Mouse (Mus musculus) forebrain, postnatal 0 days (tissue): Measurements from ENCODE around the gene Mlycd. TPM values are rescaled to one million over a fixed set of nuclear protein-coding genes. Genes with fewer than 3 reads are reported as not detected.

Experiments
- ATAC-seq: fragments of 200-750 bp; cut with Nextera tagmentation; 2 replicates; pipeline ENCODE4 v1.8.0; 2017; ENCODE audit warnings: mild to moderate bottlenecking, moderate library complexity
- DNase-seq: peaks from one replicate; pipeline ENCODE4 v3.0.0-alpha.2; 2015
- H3K27ac ChIP-seq: fragments of 300-500 bp; sonication (generic); 2 replicates; pipeline ENCODE4 v1.5.1; 2014; ENCODE audit warnings: low read depth, mild to moderate bottlenecking, antibody characterized with exemption, low read length, moderate library complexity, mixed read lengths
- H3K27me3 ChIP-seq: fragments of 300-500 bp; sonication (generic); 2 replicates; pipeline ENCODE4 v1.6.1; 2014; ENCODE audit warnings: mild to moderate bottlenecking, low read length, mixed read lengths; ENCODE audit not compliant: insufficient read depth
- H3K36me3 ChIP-seq: fragments of 300-500 bp; sonication (generic); 2 replicates; pipeline ENCODE4 v1.6.1; 2014; ENCODE audit warnings: mild to moderate bottlenecking, moderate library complexity; ENCODE audit not compliant: insufficient read depth
- H3K4me1 ChIP-seq: fragments of 300-500 bp; sonication (generic); 2 replicates; pipeline ENCODE4 v1.6.1; 2014; ENCODE audit warnings: antibody characterized with exemption; ENCODE audit not compliant: insufficient read depth
- H3K4me2 ChIP-seq: fragments of 300-500 bp; sonication (generic); 2 replicates; pipeline ENCODE4 v1.6.1; 2014; ENCODE audit warnings: low read depth, mild to moderate bottlenecking, moderate library complexity
- H3K4me3 ChIP-seq: fragments of 300-500 bp; sonication (generic); 2 replicates; pipeline ENCODE4 v1.5.1; 2014; ENCODE audit warnings: low read depth, low read length, mixed read lengths
- H3K9ac ChIP-seq: fragments of 300-500 bp; sonication (generic); 2 replicates; pipeline ENCODE4 v1.6.1; 2014; ENCODE audit warnings: mild to moderate bottlenecking
- H3K9me3 ChIP-seq: fragments of 300-500 bp; sonication (generic); 2 replicates; pipeline ENCODE4 v1.6.1; 2016; ENCODE audit warnings: low read length
- CTCF ChIP-seq: sonication (generic); IDR thresholded peaks from 2 replicates; pipeline ENCODE4 v1.5.1; 2016; ENCODE audit warnings: antibody characterized with exemption, control low read depth, low read depth
- WGBS: fragments of 180-500 bp; shearing (Covaris S2); extraction: QIAGEN DNeasy Blood & Tissue Kit; methylation state at CpG from one replicate; pipeline ENCODE4 v1.1.7; 2014; 5-methylcytosine and 5-hydroxymethylcytosine counted together
- polyA plus RNA-seq: library from polyadenylated mRNA; unstranded; fragments of >200 nt; fragmentation: Nextera tagmentation; extraction: Ambion mirVana; gene quantifications from 2 replicates; pipeline ENCODE4 v1.2.1, GENCODE M21; 2015
- total RNA-seq: library from RNA; depleted of rRNA; stranded (reverse); fragments of >200 nt; gene quantifications from 2 replicates; pipeline ENCODE4 v1.2.3, GENCODE M21; 2014

The Mlycd gene
- total and polyA plus RNA-seq, 2 experiments from 2014 or later = 21.3 to 27.6 TPM

DNA sequence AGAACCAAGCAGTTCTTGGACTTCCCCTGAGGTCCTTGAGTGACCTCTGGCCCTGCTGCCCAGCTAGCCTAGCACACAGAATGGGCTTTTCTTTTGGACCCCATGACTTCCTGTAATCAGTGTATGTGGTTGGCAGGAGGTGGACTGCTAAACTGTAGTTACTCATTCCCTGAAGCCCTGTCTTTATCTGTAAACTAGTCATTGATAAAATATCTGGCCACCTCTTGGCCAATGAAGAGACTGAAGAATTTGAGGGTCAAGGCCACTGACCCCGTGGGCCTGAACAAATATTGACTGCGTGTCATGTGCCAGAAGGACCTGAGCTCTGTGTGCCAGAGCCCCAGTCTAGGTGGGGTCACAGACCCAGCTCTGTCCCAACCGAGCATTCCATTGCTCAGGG lies 37.7 kb downstream of the Mlycd start:
- Histone ChIP-seq H3K9me3 (no peaks in the 10 kb centered on the region), H3K4me3 (no peak overlapping the region), H3K36me3 (no peaks in the 10 kb centered on the region), H3K4me1 (no peaks in the 10 kb centered on the region), H3K4me2 (no peak overlapping the region), H3K9ac (no peak overlapping the region), H3K27ac (no peak overlapping the region), H3K27me3 (no peaks in the 10 kb centered on the region)
- WGBS = 48% methylated on average over 3 of the region's 3 CpGs
- DNase-seq (no peak), ATAC-seq (no peak)
- no peak for TF ChIP-seq CTCF

DNA sequence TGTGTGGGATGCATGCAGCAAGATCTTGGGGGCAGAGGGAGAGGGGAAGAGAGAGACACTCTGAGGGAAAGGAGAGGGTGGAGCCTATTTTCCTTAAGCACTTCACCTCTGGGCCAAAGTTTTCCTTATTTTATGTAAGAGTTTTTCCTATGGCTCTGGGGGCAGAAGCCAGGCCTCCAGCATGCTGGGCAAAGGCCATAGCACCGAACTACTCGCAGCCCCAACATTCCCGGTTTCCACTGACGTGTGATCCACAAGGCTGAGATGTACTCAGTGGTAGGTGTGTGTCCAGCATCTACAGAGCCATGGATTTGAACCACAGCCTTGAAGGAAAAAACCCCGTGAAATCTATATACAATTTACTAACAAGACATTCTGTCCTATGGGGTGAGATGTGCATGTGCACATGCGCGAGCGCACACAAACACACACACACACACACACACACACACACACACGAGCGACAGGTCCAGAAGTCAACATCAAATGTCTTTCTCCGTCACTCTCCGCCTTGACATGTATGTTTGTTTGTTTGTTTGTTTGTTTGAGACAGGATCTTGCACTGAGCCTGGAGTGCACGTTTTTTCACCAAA lies 39.0 kb downstream of the Mlycd start, which contains the start of gene Osgin1:
TSS of gene Osgin1 (plus strand) at position 543 of the 593 bp plus-strand sequence.
- Histone ChIP-seq H3K4me3 (no peak within 1 kb of the TSS), H3K9me3 (no peaks in the 10 kb centered on the region), H3K36me3 (no peaks in the 10 kb centered on the region), H3K4me2 (no peak within 1 kb of the TSS), H3K27me3 (no peaks in the 10 kb centered on the region), H3K9ac (no peak within 1 kb of the TSS), H3K27ac (no peak within 1 kb of the TSS), H3K4me1 (no peaks in the 10 kb centered on the region)
- DNase-seq (no peak), ATAC-seq (no peak)
- WGBS = 90% methylated on average over 13 of the region's 13 CpGs
- no peak for TF ChIP-seq CTCF

DNA sequence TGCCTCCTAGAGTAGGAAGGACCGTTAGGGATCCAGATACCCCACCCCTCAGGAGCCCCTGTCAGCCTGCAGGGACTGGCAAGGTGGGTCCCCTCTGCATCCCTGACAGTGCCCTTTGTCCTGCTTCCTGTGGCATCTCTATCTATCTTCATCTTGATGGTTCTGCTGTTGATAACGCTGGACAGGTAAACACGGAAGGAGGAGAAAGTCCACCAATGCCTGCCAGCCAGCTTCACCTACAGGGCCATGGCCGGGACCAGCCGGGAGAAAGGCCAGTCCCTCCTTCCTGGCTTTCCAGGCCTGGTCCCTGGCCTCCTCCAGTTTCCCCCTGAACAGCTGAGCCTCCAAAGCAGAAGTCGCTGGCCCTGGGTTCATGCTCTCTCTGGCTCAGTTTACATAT lies 39.9 kb downstream of the Mlycd start:
- Histone ChIP-seq H3K9me3 (no peaks in the 10 kb centered on the region), H3K4me1 (no peaks in the 10 kb centered on the region), H3K4me3 (no peak overlapping the region), H3K9ac (no peak overlapping the region), H3K27ac (no peak overlapping the region), H3K36me3 (no peaks in the 10 kb centered on the region), H3K27me3 (no peaks in the 10 kb centered on the region), H3K4me2 (no peak overlapping the region)
- WGBS = 79% methylated on average over 6 of the region's 6 CpGs
- ATAC-seq (no peak), DNase-seq (no peak)
- TF ChIP-seq CTCF = no peak

DNA sequence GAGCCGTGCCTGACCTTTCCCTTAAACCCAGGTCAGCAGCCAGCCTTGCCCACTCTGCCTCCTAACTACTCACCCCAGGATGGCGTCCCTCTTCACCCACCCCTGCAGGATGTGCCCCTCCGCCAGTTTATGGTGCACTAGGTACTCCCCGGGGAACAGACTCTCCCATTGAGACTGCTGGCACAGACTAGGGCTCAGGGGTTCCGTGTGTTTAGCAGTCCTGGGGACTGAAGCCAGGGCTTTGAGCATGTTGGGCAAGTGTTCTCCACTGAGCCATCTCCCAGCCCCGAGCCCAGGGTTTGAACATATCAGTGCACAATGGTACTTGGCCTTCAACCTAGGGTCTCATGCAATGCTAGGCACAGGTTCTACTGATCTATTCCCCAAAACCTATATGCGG lies 40.8 kb downstream of the Mlycd start:
- 79% methylated on average over 7 of the region's 7 CpGs for WGBS

GRCm38 (mm10) chr8:119436331-119436730 lies 41.7 kb downstream of the Mlycd start:
- no peak overlapping the region for H3K27ac ChIP-seq
- no peak for TF ChIP-seq CTCF
- H3K4me1 ChIP-seq = no peaks in the 10 kb centered on the region

More for the DNA sequence above, 40.8 kb downstream of the Mlycd start:
- Histone ChIP-seq H3K27me3 (no peaks in the 10 kb centered on the region), H3K36me3 (no peaks in the 10 kb centered on the region), H3K4me3 (no peak overlapping the region), H3K4me2 (no peak overlapping the region), H3K27ac (no peak overlapping the region), H3K9me3 (no peaks in the 10 kb centered on the region), H3K9ac (no peak overlapping the region), H3K4me1 (no peaks in the 10 kb centered on the region)
- ATAC-seq = no peak
- no peak for TF ChIP-seq CTCF
- DNase-seq = no peak

GRCm38 (mm10) chr8:119436933-119437332 lies 42.3 kb downstream of the Mlycd start:
- ATAC-seq = no peak
- no peak for DNase-seq
- no peaks in the 10 kb centered on the region for H3K4me1 ChIP-seq
- H3K36me3 ChIP-seq = no peaks in the 10 kb centered on the region
- no peak overlapping the region for H3K27ac ChIP-seq
- no peaks in the 10 kb centered on the region for H3K9me3 ChIP-seq
- no peak overlapping the region for H3K4me2 ChIP-seq
- no peaks in the 10 kb centered on the region for H3K27me3 ChIP-seq
- WGBS = 20% methylated on average over 9 of the region's 9 CpGs
- H3K4me3 ChIP-seq = no peak overlapping the region
- no peak for TF ChIP-seq CTCF
- H3K9ac ChIP-seq = no peak overlapping the region

More at GRCm38 (mm10) chr8:119436331-119436730, 41.7 kb downstream of the Mlycd start:
- Histone ChIP-seq H3K9me3 (no peaks in the 10 kb centered on the region), H3K9ac (no peak overlapping the region), H3K4me3 (no peak overlapping the region), H3K4me2 (no peak overlapping the region), H3K36me3 (no peaks in the 10 kb centered on the region), H3K27me3 (no peaks in the 10 kb centered on the region)
- no peak for DNase-seq
- ATAC-seq = no peak
- WGBS = 88% methylated on average over 10 of the region's 10 CpGs

GRCm38 (mm10) chr8:119437506-119437905 lies 42.8 kb downstream of the Mlycd start:
- Histone ChIP-seq H3K27me3 (no peaks in the 10 kb centered on the region), H3K4me2 (no peak overlapping the region), H3K36me3 (no peaks in the 10 kb centered on the region), H3K4me3 (no peak overlapping the region), H3K4me1 (no peaks in the 10 kb centered on the region), H3K9ac (no peak overlapping the region), H3K9me3 (no peaks in the 10 kb centered on the region), H3K27ac (no peak overlapping the region)
- TF ChIP-seq CTCF = no peak
- WGBS = 74% methylated on average over 11 of the region's 11 CpGs
- DNase-seq (no peak), ATAC-seq (no peak)
